Mouse (Mus musculus) layer of hippocampus, postnatal 14 days (tissue): ENCODE data around the gene Mup10. TPM values are rescaled to one million over a fixed set of nuclear protein-coding genes. Genes with fewer than 3 reads are reported as not detected.
"Not testable (repeated sequence)": the region's sequence is repeated elsewhere in the genome, so short reads cannot be mapped to it uniquely, and the experiment has no call there.

Experiments
- DNase-seq, 2 experiments: peaks; one replicate each; pipeline ENCODE4 v3.0.0; 2021 to 2022; ENCODE audit warnings: low spot score in 2 of 2, mixed read lengths in 1 of 2
- long read RNA-seq, 2 experiments: library from polyadenylated mRNA; stranded (forward); transcript quantifications; one replicate each; pipeline ENCODE4 v2.0.0; 2021
- total RNA-seq, 2 experiments: library from RNA; stranded (reverse); gene quantifications; 2 replicates each; pipeline ENCODE4 v1.2.3; 2021

Mup10 gene
- total RNA-seq = not detected
- long read RNA-seq, experiment 1 = 0 reads
- long read RNA-seq, experiment 2 = 0 reads

DNA sequence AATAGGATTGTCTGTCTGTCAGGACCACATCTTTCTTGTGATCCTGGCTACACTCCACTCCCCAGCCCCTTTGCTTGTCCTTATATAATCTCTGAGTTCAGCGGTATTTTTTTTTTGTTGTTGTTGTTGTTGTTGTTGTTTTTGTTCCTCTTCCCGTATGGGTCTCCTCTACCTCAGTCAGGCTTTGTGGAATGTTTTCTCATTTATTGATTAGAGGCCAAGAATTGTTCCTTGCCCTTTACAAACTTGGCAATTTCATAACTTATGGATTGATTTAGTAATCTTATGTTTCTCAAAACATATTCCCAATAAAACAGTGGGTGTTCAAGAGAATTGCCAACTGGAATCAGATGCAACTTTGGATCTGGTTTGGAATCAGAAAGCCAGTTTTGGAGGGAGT lies at the start of gene Mup10:
TSS of gene Mup10 (minus strand) at position 101 of the 400 bp plus-strand sequence.
- not testable (repeated sequence) for DNase-seq

Other genes starting within 250 kb of the Mup10 start
- gene Mup9, start 160.2 kb downstream of the Mup10 start, total RNA-seq = not detected
- gene Mup1, start 80.2 kb downstream of the Mup10 start, total RNA-seq = not detected
- gene Mup11, start 80.2 kb upstream of the Mup10 start, total RNA-seq = not detected
- gene Mup12, start 159.1 kb upstream of the Mup10 start, total RNA-seq = not detected
- gene Mup22, start 239.3 kb upstream of the Mup10 start, total RNA-seq = not detected